Mouse (Mus musculus): Measurements from ENCODE around the gene Hoxd12.

The Hoxd12 gene

GRCm38 (mm10) chr2:74674881-74675665, at the start of gene Hoxd12:
Gene Hoxd12 (plus strand): TSS chr2:74675013.
- DNase-seq (ENCODE audit: low spot score), result no peak

- no peak for DNase-seq (ENCODE audit: low spot score)
Observed at GRCm38 (mm10) chr2:74635412-74635811, 39.4 kb upstream of the Hoxd12 start.

- DNase-seq (ENCODE audit: low spot score), result no peak
Observed at GRCm38 (mm10) chr2:74642431-74642830, 32.4 kb upstream of the Hoxd12 start.

GRCm38 (mm10) chr2:74645631-74646030, 29.2 kb upstream of the Hoxd12 start:
- DNase-seq (ENCODE audit: low spot score), result no peak

GRCm38 (mm10) chr2:74647082-74647864, 27.5 kb upstream of the Hoxd12 start:
- DNase-seq (ENCODE audit: low spot score), result no peak

GRCm38 (mm10) chr2:74652996-74653340, 21.8 kb upstream of the Hoxd12 start:
- no peak for DNase-seq (ENCODE audit: low spot score)

GRCm38 (mm10) chr2:74653781-74654535, 20.9 kb upstream of the Hoxd12 start:
- DNase-seq (ENCODE audit: low spot score), result no peak

- no peak for DNase-seq (ENCODE audit: low spot score)
Observed at GRCm38 (mm10) chr2:74654743-74655419, 19.9 kb upstream of the Hoxd12 start.

GRCm38 (mm10) chr2:74655420-74655781, 19.4 kb upstream of the Hoxd12 start:
- DNase-seq (ENCODE audit: low spot score), result peak; percentile 14

- no peak for DNase-seq (ENCODE audit: low spot score)
Observed at GRCm38 (mm10) chr2:74655821-74656631, 18.8 kb upstream of the Hoxd12 start.

GRCm38 (mm10) chr2:74656632-74657021, 18.2 kb upstream of the Hoxd12 start:
- DNase-seq (ENCODE audit: low spot score), result no peak

- DNase-seq (ENCODE audit: low spot score), result no peak
Observed at GRCm38 (mm10) chr2:74657251-74658023, 17.4 kb upstream of the Hoxd12 start.

GRCm38 (mm10) chr2:74658024-74658666, 16.7 kb upstream of the Hoxd12 start:
- DNase-seq (ENCODE audit: low spot score), result no peak

GRCm38 (mm10) chr2:74658667-74659371, 16.0 kb upstream of the Hoxd12 start:
- DNase-seq (ENCODE audit: low spot score), result no peak

- no peak for DNase-seq (ENCODE audit: low spot score)
Observed at GRCm38 (mm10) chr2:74659507-74660005, 15.3 kb upstream of the Hoxd12 start, which contains the start of gene Evx2. Gene Evx2 (minus strand): TSS chr2:74659557.

GRCm38 (mm10) chr2:74660421-74661375, 14.1 kb upstream of the Hoxd12 start:
- DNase-seq (ENCODE audit: low spot score), result no peak

- DNase-seq (ENCODE audit: low spot score), result no peak
Observed at GRCm38 (mm10) chr2:74661685-74662084, 13.1 kb upstream of the Hoxd12 start.
